Mouse (Mus musculus): ENCODE data around the gene Timm8a2.
"Not testable (repeated sequence)": the region's sequence is repeated elsewhere in the genome, so short reads cannot be mapped to it uniquely, and the experiment has no call there.

Gene Timm8a2

DNA sequence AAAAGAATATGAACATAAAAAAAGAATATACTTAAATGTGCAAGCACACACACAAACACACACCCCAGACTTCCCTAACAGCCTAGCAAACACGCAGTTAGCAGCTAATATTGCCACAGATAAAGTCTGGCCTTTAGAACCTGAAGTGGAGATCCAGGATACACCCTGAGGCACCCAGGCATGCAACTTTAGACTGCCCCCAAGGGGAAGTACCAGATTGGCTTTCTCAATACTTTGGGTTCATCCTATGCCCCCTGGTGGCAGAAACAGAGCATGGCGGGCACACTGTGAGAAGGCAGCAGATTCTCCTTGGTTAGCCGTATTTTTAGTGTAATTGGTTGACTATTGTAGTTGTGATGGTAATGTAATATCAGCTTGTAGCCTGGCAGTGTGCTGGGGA lies 26.2 kb downstream of the Timm8a2 start:
- peak; percentile 75 to 83 for DNase-seq (ENCODE audit: low spot score in 2 of 2)

DNA sequence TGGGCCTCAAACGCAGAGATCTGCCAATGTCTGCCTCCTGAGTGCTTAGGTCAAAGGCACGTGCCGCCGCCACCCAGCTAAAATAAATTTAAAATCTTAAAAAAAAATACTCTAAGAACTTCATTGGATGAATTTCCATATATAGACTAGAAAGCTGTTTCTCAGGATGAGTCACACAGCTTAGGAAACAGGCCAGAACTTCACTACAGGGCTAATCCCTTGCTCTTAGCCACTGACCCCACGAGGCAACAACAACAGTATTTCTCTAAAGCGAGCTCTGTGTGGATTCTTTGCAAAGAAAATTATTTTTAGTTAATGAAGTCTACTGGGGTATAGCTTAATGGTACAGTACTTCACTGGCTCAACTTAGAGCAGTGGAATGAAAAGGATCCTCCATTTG lies 26.9 kb downstream of the Timm8a2 start:
- no peak for DNase-seq (ENCODE audit: low spot score in 2 of 2)

DNA sequence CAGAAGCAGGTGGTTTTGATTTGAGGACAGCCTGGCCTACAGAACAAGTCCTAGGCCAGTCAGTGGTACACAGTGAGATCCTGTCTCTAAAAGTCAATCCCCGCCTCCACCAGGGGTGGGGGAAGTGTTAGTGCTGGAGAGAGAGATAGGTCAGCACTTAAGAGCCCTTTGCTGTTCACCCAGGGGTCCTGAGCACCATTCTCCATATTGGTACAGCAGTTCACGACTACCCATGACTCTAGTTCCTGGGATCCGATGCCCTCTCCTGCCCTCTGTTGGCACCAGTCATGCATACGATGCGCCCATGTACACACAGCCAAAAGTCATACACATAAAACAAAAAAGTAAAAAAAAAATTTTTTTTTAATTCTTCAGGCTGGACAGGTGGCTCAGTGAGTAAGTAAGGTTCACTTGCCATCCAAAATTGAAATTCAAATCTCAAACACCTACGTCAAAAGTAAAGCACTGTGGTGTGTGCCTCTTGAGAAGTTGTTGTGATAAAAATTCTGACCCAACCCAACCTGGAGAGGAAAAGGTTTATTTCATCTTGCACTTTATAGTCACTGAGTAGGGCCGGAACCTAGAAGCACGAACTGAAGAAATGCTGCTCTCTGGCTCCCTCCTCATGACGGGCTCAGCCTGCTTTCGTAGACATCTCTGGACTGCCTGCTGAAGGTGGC lies 28.1 kb downstream of the Timm8a2 start:
- no peak for DNase-seq (ENCODE audit: low spot score in 2 of 2)

DNA sequence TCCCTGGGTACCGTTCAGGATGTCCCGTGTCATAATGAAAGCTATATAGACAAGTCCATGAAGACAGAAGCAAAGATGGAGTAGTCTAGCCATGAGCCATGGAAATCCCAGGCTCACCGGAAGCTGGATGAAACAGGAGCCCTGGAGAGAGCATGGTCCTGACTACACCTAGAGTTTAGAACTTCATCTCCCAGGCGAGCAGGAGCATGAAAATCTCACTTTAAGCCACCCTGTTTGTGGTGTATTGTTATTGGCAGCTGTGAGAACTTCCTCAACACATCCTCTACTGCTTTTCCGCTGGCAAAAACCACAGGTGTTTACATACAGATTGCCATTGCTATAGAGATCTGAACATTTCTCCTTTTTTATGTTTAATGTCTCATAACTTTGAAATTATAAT lies 29.1 kb downstream of the Timm8a2 start:
- no peak for DNase-seq (ENCODE audit: low spot score in 2 of 2)

DNA sequence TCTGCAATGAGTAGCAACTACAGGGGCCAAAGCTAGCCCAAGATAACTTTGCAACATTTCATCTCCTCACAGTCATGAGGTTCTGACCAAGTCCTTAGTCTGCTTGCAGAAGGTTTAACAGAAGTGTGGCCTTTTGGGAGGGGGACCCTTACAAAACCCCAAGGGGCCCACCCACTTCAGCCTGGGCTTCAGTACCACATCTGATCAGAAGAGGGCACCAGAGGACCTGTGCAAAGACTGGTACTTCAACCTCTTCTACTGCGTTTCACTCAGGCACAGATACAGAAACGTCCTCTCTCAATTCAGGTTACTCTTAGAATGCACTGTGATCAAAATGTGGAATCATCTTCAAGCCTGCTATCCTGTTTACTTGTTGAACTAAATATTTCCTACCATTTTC lies 30.0 kb downstream of the Timm8a2 start:
- DNase-seq (ENCODE audit: low spot score in 2 of 2) = peak; percentile 48 to 50

DNA sequence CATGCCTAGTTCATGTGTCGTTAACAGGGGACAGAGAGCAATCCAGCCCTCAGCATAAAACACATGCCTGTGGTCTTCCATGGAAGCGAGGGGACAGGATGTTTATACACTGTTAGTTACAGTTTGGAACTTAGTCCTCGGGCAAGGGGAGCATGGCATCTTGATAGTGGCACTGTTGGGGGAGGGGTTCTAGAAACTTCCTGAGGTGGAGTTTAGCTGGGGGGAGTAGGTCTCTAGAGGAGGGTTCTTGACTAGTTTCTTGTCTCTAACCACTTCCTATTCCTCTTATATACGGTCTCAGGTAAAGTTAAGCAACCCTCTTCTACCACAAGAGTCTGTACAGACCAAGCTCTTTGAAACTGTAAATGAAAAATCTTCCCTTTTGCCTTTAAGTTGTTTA lies 31.8 kb downstream of the Timm8a2 start:
- DNase-seq (ENCODE audit: low spot score in 2 of 2) = no peak

DNA sequence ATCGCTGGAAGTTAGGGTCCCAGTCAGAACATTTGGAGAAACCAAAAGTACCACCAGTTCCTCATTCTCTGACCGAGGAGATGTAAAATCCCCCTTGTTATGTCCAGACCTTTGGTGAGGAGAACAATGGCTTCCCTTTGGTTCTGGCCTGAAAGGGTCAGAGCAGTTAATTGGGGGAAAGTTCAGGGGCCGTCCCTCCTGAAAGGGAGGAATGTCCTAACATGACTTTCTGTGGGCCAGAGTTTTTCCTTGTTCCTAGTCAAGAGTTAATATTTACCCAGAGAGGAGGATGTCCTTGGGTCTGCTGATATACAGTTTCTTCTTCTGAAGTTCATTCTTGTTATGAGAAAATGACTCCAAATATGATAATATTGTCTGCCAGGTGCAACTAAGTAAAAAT lies 33.6 kb downstream of the Timm8a2 start:
- DNase-seq (ENCODE audit: low spot score in 2 of 2) = not testable (repeated sequence)

DNA sequence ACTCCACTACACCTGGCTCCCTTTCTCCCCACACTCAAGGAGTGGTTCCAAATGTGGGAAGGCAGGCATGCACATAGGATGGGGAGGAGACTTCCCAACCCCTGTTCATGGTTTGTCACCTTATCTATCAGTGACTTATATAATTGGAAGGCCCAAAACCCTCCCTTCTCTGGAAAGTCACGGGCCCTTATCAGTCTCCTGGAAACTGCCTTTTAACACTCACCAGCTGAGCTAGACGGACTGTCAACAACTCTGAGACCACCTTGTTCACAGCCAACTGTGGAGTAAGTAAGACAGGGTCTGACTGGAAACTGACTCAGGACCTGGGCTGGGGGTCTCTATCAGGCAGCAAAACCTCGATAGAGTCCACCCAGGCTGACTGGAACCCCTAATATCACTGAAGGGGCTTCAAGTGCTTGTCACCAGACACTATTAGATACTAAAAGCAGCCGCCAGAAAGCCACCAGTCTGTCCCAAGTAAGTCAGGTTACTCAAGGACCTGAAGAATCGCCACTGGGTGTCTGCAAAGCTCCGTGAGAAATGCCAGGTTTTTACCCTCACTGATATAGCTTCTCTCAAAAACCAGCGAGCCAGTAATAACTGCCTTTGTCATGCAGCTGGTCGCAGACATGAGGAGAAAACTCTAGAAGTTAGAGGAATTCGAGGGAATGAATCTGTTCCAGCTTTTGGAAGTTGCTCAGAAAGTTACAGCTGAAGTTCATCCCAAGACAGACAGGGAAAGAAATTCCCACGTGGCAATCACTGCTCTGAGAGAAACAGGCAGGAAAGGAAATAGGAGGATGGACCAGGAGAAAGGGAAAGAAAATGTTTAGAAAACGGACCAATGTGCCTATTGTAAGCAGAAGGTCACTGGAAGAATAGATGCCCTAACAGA lies 34.6 kb downstream of the Timm8a2 start:
- DNase-seq (ENCODE audit: low spot score in 2 of 2) = no peak

DNA sequence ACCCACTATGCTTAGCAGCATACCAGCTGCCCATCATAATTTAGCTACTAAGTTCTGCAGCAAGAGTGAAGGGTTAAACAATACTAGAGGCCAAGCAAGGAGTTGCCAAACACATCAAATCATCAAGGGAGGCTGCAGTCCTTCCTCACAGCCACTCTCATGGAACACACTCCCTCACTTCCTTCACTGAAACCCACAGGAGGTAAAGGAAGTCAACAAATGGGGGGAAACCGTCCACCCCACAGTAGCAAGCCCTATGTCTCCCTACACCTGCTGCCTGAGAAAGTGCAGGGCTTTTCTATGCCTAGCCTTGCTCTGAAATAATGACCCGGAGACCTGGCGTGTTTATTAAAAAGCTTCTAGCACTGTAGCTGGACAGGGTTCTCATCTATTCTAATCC lies 35.5 kb downstream of the Timm8a2 start:
- no peak for DNase-seq (ENCODE audit: low spot score in 2 of 2)

DNA sequence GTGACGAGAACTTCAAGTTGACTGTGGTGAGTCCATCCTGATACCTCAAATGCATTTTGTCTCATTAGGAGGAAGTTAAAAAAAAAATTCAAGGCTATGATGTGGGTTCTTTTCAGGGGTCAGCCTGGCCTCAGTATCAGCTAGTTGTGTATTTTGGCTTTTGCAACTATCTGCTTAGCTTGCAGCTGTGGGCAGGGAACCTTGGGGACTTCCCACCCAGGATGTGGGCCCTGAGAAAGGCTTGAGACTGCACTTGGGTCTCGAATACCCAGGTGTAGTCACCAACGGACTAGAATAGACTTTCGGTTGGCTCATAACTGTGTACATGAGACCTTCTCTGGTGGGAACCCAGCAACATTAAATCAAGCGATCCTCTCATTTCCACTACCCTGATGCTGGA lies 38.9 kb downstream of the Timm8a2 start:
- no peak for DNase-seq (ENCODE audit: low spot score in 2 of 2)

DNA sequence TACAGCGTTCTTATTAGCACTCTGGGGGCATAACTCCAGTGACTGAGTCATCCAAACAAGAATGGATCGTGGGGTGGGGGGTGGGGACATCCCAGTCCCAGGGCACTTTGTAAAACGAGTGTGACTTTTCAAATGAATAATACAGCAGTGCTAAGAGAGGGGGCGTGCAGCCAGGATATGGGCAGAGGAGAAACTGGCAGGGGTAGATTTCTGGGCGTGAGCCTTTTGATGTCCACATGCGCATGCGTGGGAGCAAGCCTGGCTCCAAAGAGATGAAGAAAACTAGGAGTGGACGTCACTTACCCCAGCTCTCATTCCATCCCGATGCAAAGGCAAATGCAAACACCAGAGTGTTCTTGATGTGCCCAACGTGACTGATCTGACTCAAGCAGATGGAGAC lies 39.9 kb downstream of the Timm8a2 start:
- DNase-seq (ENCODE audit: low spot score in 2 of 2) = no peak

DNA sequence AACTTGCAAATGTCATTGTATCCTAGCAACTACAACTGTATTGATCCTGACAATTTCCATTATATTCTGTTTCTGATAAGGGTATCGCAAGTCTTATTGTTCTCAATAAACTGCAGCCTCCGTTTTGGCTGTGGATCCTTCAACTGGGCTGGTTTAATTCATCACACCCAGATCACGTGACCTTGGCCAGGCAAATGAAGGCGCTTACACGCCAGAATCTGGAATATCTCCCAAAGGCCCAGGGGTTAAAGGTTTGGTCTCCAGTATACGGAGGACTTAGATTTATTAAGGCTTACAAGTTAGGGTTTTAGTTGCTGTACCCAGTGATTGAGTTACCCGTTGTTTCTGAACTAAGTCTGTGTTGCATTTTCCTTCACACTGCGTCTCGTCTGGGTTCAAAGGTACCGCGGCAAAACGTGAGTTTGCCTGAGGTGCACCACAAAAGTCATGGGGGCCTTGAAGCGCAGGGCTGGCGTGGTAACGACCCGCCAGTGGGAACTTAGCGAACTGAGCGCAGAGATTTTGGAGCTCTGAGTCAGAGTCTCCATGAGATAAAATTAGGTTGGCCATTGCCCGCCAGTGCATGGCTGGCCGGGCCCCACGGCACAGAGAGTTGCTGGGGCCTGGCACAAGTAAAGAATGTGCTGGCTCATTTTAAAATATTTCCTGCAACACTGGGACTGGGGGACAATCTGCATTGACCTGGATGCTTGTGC lies 41.2 kb downstream of the Timm8a2 start:
- no peak for DNase-seq (ENCODE audit: low spot score in 2 of 2)

DNA sequence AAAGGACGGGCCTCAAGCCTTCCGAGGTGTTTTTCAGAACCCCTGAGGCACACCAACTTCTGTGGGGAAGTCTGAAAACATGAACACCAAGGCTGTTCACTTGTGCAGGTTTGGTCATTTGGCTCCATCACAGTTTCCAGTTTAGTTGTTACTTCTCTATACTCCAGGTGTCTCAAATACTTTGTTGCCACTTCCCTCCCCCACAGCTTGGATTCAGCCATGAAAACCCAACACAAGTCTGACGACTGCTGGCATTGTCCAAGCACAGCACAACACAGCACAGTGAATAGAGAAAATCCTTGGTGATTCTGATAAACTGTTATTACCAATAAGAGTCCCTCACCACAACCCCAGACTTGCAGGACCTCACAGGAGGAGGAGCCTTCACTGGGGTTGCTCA lies 42.5 kb downstream of the Timm8a2 start:
- DNase-seq (ENCODE audit: low spot score in 2 of 2) = no peak

DNA sequence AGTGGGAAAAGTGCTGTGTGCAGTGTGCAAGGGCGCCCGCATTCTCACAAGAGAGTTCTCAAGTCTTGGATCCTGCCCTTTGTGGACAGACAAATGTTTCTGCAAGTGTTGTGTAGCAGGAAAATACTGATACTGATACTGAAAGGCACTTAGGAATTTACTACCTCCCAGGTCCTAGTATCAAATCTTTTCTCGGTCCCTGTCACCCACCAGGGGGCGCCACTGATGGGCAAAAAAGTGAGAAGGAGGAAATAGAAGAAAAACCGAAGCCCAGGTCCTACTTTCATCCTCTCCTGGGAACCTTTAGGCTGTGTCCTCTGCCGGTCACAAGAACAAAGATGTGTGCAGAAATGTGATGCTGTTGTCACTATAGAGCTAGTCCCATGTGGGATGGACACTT lies 45.0 kb downstream of the Timm8a2 start:
- peak; percentile 47 to 68 for DNase-seq (ENCODE audit: low spot score in 2 of 2)

DNA sequence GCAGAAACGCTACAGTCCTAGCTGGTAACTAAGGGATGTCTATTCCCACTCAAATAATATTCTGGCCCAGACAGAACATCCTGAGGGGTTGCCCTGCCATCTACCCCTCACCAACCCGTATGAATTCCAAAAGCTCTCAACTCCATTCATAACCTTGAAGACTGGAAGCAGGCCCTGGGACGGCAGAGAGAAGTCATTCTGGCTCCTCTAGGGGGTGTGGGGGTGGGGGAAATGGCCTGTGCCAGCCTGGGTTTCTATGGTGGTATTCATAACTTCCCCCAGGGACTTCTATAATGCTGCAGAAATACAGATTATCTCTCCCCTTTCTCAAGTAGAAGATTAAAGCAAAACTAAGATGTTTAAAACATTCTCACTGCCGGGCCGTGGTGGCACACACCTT lies 45.4 kb downstream of the Timm8a2 start:
- no peak for DNase-seq (ENCODE audit: low spot score in 2 of 2)

DNA sequence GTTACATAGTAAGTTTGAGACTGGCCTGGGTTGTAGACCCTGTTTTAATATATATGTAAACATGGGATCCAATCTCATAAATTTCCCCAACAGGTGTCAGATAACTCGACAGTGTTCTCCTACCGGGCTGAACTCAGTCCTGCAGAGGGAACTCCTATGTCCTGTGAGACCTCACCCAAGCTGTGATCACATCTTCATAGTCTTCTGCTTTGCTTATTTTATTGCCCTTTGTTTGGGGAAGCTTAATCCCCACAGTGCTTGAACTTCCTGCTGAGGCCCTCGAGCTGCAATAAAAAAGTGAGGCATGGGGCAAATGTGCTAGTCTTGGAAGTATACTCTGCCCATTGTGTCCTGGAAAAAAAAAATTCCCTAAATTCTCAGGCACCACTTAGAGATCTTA lies 46.8 kb downstream of the Timm8a2 start:
- no peak for DNase-seq (ENCODE audit: low spot score in 2 of 2)

DNA sequence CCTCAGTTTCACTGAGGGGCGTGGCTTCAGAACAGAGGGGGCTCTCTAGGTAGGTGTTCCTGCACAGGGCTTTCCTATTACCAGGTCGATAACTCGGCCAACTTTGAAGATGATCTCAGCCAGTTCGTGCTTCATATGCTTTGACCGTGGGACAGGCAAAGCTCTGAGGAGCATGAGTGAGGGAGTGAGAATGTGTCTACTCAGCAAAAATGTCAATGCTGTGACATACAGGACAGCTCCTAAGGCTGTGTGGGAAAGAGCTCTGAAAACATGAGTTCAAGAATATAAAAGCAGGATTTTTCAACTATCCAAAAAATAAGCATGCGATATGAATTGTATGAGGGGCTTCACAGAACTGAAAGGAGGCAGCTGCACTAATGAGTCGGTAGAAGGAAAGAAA lies 49.0 kb downstream of the Timm8a2 start:
- no peak for DNase-seq (ENCODE audit: low spot score in 2 of 2)

DNA sequence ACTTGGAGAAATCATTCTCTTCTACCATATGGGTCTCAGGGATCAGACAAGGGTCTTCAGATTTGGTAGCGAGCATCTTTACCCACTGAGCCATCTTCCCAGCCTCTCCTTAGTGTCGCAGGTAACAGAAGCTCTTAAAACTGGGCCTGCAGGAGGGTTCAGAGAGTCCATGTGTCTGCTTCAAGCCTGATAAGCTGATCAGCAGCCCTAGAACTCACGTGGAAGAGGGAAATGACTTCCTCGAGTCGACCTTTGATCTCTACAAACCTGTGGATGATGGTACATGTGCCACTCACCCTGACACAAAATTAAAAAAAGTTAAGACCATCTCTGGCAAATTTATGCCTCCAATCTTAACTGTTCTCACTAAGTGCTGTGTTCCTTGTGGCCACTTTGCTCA lies 53.5 kb downstream of the Timm8a2 start:
- DNase-seq (ENCODE audit: low spot score in 2 of 2) = no peak

Data from urinary bladder, postnatal 36 days (tissue).